Mouse (Mus musculus) olfactory bulb, adult 2 months (tissue): ENCODE measurements around the gene Bcor. TPM values are rescaled to one million over a fixed set of nuclear protein-coding genes. Genes with fewer than 3 reads are reported as not detected.

ENCODE experiments used
- H3K27ac ChIP-seq: fragments of 200-500 bp; 2 replicates; pipeline ENCODE4 v1.5.1; 2012; ENCODE audit warnings: low read depth, low read length; ENCODE audit not compliant: insufficient read depth
- H3K4me1 ChIP-seq: fragments of 200-500 bp; 2 replicates; pipeline ENCODE4 v1.6.1; 2012; ENCODE audit warnings: low read length; ENCODE audit not compliant: control insufficient read depth, insufficient read depth
- H3K4me3 ChIP-seq: fragments of 200-500 bp; 2 replicates; pipeline ENCODE4 v1.5.1; 2012; ENCODE audit warnings: mild to moderate bottlenecking, low read depth, low read length, moderate library complexity; ENCODE audit not compliant: insufficient read depth
- CTCF ChIP-seq: fragments of 200-500 bp; IDR thresholded peaks from 2 replicates; pipeline ENCODE4 v1.5.1; 2012; ENCODE audit warnings: low read depth, mild to moderate bottlenecking, low read length, moderate library complexity; ENCODE audit not compliant: insufficient read depth
- POLR2A ChIP-seq: fragments of 200-500 bp; IDR thresholded peaks from 2 replicates; pipeline ENCODE4 v1.6.1; 2012; ENCODE audit warnings: mild to moderate bottlenecking, low read depth, low read length, moderate library complexity; ENCODE audit not compliant: insufficient read depth
- WGBS: fragments of 180-500 bp; shearing (Covaris S2); methylation state at CpG from one replicate; pipeline ENCODE4 v1.1.7; 2018; 5-methylcytosine and 5-hydroxymethylcytosine counted together
- polyA plus RNA-seq: library from polyadenylated mRNA; stranded (reverse); fragments of >200 nt; gene quantifications from 2 replicates; pipeline ENCODE4 v1.2.4, GENCODE M21; 2012; ENCODE audit warnings: low replicate concordance; ENCODE audit not compliant: missing spikeins, insufficient read depth, insufficient read length

Bcor gene
- polyA plus RNA-seq, 1 experiment: not detected

DNA sequence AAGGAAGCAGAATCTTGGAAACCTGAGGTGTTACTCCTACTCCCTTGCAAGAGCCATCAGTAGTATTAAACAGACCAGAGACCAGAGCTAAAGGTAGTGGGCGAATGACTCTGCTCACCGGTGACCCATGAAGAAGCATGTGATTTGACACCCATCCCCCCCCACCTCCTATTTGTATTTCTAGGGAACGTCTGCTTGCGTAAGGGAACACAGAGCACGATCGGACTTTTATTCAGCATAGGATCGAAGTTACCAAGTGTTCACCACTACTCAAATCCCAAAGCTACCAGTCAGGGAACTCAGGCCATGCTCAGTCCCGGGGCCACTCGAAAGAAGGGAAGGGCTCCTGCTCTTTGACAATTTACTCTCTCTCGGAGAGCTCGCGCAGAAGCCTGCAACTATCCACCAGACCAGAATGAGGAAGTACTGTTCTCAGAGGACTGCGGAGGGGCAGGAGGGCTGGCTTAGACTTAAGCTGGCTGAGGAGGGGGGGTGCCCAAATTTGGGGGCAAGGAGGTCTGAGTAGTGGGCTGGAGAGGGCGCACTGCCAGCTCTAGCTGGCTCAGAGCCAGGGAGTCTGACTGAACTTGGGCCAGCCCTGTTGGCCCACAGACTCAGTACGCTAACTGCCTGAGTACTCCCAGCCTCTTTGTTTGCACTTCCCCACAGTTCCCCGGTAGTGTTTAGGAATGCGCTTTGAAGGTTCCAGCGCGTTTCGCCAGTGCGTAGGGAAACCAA, 37.4 kb downstream of the Bcor start:
- no peak for TF ChIP-seq CTCF
- no peak for TF ChIP-seq POLR2A
- 39% methylated on average over 21 of the region's 21 CpGs for WGBS
- H3K27ac ChIP-seq: no peak overlapping the region
- H3K4me3 ChIP-seq: no peak overlapping the region
- H3K4me1 ChIP-seq: peaks cover 19% of the 10 kb centered on the region

DNA sequence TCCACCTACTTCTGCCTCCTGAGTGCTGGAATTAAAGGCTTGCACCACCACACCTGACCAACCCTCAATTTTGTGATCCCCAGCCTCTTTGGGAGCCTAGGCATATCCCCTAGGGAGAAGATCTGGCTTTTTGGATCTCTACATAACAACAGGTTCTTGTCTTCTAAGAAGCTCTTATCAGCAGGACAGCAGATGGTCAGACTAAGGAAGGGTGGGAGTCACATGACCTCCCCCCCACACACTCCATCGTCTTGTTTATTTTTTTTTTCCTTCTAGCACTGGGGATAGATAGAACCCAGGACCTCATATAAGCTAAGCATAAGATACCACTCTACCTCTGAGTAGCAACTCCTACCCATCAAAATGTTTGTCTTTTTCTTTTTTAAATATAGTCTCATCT, 40.7 kb downstream of the Bcor start:
- 62% methylated on average over 1 of the region's 1 CpGs for WGBS
- no peak for TF ChIP-seq CTCF
- no peak for TF ChIP-seq POLR2A
- Histone ChIP-seq H3K4me3 (no peak overlapping the region), H3K4me1 (peaks cover 12% of the 10 kb centered on the region), H3K27ac (no peak overlapping the region)

DNA sequence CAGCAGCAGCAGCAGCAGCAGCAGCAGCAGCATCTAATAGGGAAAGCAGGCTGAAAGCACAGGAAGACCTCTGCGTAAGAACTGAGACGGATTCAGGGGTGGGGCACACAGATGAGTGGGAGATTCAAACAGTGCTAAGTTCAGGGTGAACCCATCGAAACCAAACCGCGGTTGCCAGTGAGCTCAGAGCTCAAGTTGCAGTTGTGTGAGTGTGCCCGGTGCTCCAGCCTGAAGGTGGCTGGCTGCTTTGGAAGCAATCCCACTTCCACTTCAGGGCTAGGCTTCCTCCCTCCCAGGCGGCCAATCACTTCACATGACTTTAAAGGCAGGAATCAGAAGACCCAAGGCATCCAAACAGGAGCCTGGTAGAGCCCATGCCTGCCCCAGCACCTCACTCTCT, 44.0 kb downstream of the Bcor start:
- WGBS: 20% methylated on average over 7 of the region's 7 CpGs
- no peak overlapping the region for H3K27ac ChIP-seq

DNA sequence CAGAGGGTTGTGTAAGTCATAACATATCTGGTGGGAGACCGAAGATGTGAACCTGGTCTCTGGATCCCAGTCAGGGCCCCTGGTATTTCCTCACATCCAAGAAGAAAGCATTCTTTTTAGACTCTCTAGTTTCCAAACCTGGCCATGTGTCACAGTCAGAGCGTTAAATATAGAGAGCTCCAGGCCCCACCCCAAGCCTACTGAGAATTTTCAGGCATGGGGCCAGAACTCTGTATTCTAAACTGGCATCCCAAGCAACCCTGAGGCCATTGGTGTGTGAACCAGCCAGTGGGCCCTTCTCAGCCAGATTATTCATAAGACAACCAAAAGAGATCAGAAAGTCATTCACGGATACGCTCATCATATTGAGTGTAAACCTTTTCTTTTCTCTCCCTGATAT, 48.0 kb downstream of the Bcor start:
- Histone ChIP-seq H3K27ac (no peak overlapping the region), H3K4me3 (no peak overlapping the region), H3K4me1 (peaks cover 4% of the 10 kb centered on the region; the same call in 1 of the 2 replicates)
- WGBS: 84% methylated on average over 4 of the region's 4 CpGs
- TF ChIP-seq POLR2A (no peak), CTCF (no peak)

More for the DNA sequence above, 44.0 kb downstream of the Bcor start:
- no peak overlapping the region for H3K4me3 ChIP-seq
- TF ChIP-seq POLR2A (no peak), CTCF (no peak)
- 0 out of 2 replicates have a peak, but pooled peaks cover 4% of the 10 kb centered on the region for H3K4me1 ChIP-seq

DNA sequence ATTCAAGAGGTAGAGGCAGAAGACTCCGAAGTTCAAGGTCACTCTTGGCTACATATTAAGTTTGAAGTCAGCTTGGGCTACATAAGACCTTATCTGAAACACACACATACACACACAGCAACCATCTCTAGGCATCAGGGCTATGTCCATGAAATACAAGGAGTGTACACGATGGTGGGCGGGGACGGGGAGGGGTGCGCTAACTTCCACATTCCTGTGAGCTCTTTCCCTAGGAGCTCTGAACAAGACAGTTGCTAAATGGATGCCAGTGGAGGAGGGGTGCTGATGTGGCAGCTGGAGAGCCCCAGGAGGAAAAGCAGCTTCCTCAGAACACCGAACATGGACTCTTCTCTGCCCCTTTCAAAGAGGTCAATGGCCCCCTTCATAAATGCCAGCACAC, 49.6 kb downstream of the Bcor start:
- no peak overlapping the region for H3K27ac ChIP-seq
- WGBS: 81% methylated on average over 6 of the region's 6 CpGs
- H3K4me1 ChIP-seq: peaks cover 5% of the 10 kb centered on the region
- no peak for TF ChIP-seq CTCF
- no peak for TF ChIP-seq POLR2A
- no peak overlapping the region for H3K4me3 ChIP-seq

DNA sequence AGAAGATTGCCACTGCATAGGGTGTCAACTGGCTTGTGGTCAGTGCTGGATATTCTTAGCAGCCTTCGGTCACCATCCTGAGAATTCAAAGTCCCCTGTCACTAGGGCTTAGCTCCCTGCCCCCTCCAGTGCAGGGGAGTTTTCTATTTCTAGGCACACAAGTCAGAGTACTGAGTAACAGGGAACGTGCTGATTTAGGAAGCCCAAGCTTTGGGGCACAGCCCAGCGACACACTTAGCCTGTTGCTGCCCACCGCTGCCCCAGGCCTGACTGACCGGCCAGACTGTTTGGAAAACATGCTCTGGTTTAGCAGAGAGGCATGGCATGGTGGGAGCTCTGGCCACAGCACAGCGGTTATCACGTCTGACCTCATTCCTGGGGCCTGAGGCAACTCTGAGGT, 54.8 kb downstream of the Bcor start:
- WGBS: 78% methylated on average over 7 of the region's 7 CpGs
- Histone ChIP-seq H3K4me1 (peaks cover 7% of the 10 kb centered on the region), H3K4me3 (no peak overlapping the region), H3K27ac (no peak overlapping the region)
- TF ChIP-seq POLR2A (no peak), CTCF (no peak)

DNA sequence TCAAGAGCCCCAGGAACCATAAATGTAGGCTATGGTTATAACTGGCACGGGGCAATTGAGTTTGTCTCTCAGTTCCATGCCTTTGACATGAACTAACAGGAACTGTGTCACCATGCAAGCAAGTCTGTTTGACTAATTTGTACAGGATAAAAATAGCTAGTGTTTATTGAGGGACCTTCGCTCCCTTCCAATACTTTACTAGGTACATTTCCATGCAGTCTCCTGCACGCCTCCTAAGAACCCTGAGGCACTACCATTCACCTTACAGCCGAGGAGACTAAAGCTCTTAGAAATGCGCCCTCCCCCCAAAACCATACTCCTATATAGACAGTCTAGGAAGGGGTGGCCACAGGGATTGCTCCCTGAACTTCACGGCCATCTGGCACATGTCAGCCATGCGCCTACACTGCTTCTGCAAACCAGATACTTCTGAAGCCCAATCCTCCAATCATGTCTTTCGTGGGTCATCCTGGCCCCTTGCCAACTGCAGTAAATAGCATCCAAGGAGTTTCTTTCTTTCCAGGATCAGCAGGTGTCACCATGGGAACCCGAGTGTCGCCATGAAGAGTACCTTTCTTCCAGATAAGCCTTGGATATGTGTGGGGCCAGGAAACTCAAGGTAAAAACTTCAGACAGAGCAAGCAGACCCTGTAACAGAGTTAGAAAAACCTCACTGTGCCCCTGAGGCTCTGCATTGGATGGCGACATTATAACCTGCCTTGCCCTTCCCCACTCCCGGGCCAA, 63.2 kb downstream of the Bcor start:
- Histone ChIP-seq H3K4me3 (no peak overlapping the region), H3K4me1 (peaks cover under 1% of the 10 kb centered on the region; the same call in 1 of the 2 replicates), H3K27ac (no peak overlapping the region)
- 88% methylated on average over 12 of the region's 12 CpGs for WGBS
- TF ChIP-seq CTCF (no peak), POLR2A (no peak)

DNA sequence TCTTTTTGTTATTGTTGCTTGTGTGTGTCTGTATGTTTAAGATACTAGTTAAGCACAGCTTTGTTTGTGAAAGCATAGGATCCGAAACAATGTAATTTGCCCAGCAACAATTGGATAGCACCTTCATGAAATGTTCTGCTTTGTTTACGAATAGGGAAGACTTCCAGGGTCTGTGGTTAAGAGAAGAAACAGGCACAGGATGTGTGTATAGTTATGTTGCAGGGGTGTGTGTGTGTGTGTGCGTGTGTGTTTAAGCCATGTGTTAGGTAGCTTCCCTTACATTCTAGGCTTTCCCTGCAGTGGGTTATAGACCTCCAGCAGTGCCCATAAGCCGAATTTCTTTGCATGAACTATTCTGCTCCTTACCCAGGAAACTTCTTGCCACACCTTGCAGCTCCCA, 66.8 kb downstream of the Bcor start:
- H3K4me1 ChIP-seq: peaks cover 24% of the 10 kb centered on the region
- no peak overlapping the region for H3K27ac ChIP-seq
- 82% methylated on average over 4 of the region's 4 CpGs for WGBS
- TF ChIP-seq CTCF (no peak), POLR2A (no peak)
- no peak overlapping the region for H3K4me3 ChIP-seq

DNA sequence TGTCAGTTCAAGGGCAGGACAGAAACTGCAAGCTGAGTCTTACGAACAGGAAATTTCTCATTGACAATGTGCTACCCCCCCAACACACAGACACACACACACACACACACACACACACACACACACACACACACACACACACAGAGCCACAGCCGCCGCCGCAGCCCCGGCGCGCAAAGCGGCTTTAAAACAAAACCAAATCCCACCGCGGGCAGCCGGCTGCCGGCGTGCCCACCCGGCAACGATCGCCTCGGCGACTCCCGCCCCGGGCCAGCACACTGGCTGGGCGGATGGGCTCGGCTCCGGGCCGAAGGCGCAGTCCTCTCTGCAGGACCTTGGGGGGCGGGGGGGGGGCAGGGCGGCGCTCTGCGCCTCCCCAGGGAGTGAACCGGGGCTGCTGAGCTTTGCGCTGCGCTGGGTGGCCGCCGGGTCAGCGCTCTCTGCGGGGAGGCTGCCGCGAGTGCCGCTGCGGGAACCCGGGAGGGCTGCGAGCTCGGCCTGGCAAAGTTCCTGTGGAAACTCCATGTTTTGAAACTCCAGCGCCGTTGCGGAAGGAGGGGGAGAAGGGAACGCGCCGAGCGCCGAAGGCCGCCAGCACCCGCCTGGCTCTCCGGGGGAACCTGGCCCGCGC, 68.6 kb downstream of the Bcor start:
- peak overlapping the region; percentile 50 for H3K4me3 ChIP-seq
- TF ChIP-seq POLR2A (no peak), CTCF (no peak)
- peaks cover 24% of the 10 kb centered on the region for H3K4me1 ChIP-seq
- WGBS: 5% methylated on average over 44 of the region's 56 CpGs
- peak overlapping the region; percentile 70 for H3K27ac ChIP-seq
